Mouse (Mus musculus): ENCODE measurements around the gene Mrpl52. TPM values are rescaled to one million over a fixed set of nuclear protein-coding genes. Genes with fewer than 3 reads are reported as not detected.

Gene Mrpl52
- polyA plus RNA-seq, 1 experiment from 2014 or later = 289 TPM

DNA sequence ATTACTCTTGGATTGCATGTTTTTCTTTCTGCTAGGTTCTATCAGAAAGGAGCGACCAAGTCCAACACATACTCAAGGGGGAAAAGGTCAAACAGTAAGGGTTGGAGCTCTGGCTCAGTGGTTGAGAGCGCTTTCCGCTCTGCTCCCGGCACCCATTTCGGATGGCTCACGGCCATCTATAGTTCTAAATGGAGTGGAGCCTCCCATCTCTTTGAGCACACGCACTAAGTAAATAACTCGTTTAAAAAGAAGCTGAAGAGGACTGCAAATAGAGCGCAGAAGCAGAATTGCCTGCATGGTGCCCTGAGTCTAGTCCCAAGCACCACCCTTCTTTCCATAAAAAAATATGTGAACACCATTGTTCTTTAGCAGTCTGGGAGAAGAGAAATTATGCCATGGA lies 26.9 kb downstream of the Mrpl52 start:
- Histone ChIP-seq H3K27ac (ENCODE audit: low read depth, low read length) (no peak overlapping the region), H3K9me3 (replicated peaks; ENCODE audit: control insufficient read depth, low read length) (no peaks in the 10 kb centered on the region), H3K4me2 (ENCODE audit: low read length) (no peak overlapping the region), H3K27me3 (replicated peaks; ENCODE audit: control insufficient read depth, insufficient read depth, low read length) (no peaks in the 10 kb centered on the region), H3K9ac (ENCODE audit: low read length) (no peak overlapping the region), H3K36me3 (ENCODE audit: control insufficient read depth, insufficient read depth, low read length) (no peaks in the 10 kb centered on the region), H3K4me3 (ENCODE audit: low read depth, low read length) (no peak overlapping the region), H3K4me1 (ENCODE audit: control insufficient read depth, insufficient read depth, low read length) (no peaks in the 10 kb centered on the region)
- no peak for ATAC-seq
- no peak for DNase-seq (ENCODE audit: low spot score)
- 83% methylated on average over 9 of the region's 9 CpGs for WGBS

DNA sequence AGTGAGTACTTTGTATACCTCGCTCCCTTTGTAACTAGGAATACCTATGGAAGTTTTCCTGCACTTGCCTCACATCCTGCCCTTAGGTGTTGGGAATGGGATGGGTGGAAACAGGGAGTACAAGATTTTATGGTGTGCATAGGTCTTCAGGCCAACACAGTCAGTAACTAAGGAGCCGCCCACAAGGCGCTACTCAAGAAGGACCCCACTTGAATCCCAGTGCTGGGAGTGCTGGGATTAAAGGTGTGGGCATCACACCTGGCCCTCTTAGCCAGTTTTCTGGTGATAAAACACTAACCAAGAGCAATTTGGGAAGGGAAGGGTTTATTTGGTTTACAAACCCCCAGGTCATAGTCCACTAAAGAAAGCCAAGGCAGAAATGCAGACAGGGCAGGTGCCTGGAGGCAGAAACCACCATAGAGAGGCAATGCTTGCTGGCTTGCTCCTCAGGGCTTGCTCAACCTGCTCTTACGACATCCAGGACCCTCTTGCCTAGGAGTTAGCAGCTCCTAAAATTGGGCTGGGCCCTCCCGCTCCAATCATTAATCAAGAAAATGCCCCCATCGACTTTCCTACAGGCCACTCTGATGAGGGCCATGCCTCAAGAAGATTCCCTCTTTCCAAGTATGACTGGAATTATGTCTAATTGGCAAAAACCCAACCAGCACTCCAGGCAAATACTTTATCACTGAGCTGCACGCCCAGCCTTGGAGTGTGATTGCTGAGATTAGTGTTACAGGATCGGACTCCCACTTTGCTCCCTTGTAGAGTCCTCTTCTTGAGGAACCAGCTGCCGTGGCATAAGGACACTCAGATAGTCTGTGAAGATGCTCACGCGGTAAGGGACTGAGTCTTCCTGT lies 28.2 kb downstream of the Mrpl52 start:
- 84% methylated on average over 11 of the region's 11 CpGs for WGBS
- no peak overlapping the region for H3K4me2 ChIP-seq (ENCODE audit: low read length)
- no peak overlapping the region for H3K27ac ChIP-seq (ENCODE audit: low read depth, low read length)
- H3K9ac ChIP-seq (ENCODE audit: low read length) = no peak overlapping the region
- no peaks in the 10 kb centered on the region for H3K4me1 ChIP-seq (ENCODE audit: control insufficient read depth, insufficient read depth, low read length)
- H3K27me3 ChIP-seq (replicated peaks; ENCODE audit: control insufficient read depth, insufficient read depth, low read length) = no peaks in the 10 kb centered on the region
- no peaks in the 10 kb centered on the region for H3K9me3 ChIP-seq (replicated peaks; ENCODE audit: control insufficient read depth, low read length)
- H3K36me3 ChIP-seq (ENCODE audit: control insufficient read depth, insufficient read depth, low read length) = no peaks in the 10 kb centered on the region
- ATAC-seq (no peak), DNase-seq (ENCODE audit: low spot score) (no peak)
- no peak overlapping the region for H3K4me3 ChIP-seq (ENCODE audit: low read depth, low read length)

- Histone ChIP-seq H3K27me3 (replicated peaks; ENCODE audit: control insufficient read depth, insufficient read depth, low read length) (no peaks in the 10 kb centered on the region), H3K27ac (ENCODE audit: low read depth, low read length) (no peak overlapping the region), H3K4me2 (ENCODE audit: low read length) (no peak overlapping the region), H3K4me3 (ENCODE audit: low read depth, low read length) (no peak overlapping the region), H3K36me3 (ENCODE audit: control insufficient read depth, insufficient read depth, low read length) (no peaks in the 10 kb centered on the region), H3K9me3 (replicated peaks; ENCODE audit: control insufficient read depth, low read length) (no peaks in the 10 kb centered on the region), H3K4me1 (ENCODE audit: control insufficient read depth, insufficient read depth, low read length) (no peaks in the 10 kb centered on the region), H3K9ac (ENCODE audit: low read length) (no peak overlapping the region)
- 89% methylated on average over 14 of the region's 14 CpGs for WGBS
- ATAC-seq (no peak), DNase-seq (ENCODE audit: low spot score) (no peak)
Observed at GRCm38 (mm10) chr14:54457907-54458569, 31.3 kb downstream of the Mrpl52 start.

- WGBS = 82% methylated on average over 4 of the region's 4 CpGs
- DNase-seq (ENCODE audit: low spot score) = no peak
Observed at GRCm38 (mm10) chr14:54462146-54462545, 35.4 kb downstream of the Mrpl52 start.

GRCm38 (mm10) chr14:54463108-54463958 lies 36.6 kb downstream of the Mrpl52 start:
- Histone ChIP-seq H3K27ac (ENCODE audit: low read depth, low read length) (peak overlapping the region; percentile 70), H3K27me3 (replicated peaks; ENCODE audit: control insufficient read depth, insufficient read depth, low read length) (no peaks in the 10 kb centered on the region), H3K36me3 (ENCODE audit: control insufficient read depth, insufficient read depth, low read length) (peaks cover 12% of the 10 kb centered on the region), H3K4me1 (ENCODE audit: control insufficient read depth, insufficient read depth, low read length) (no peaks in the 10 kb centered on the region; the same call in 1 of the 2 replicates), H3K9me3 (replicated peaks; ENCODE audit: control insufficient read depth, low read length) (no peaks in the 10 kb centered on the region), H3K4me2 (ENCODE audit: low read length) (peak overlapping the region; percentile 85), H3K4me3 (ENCODE audit: low read depth, low read length) (peak overlapping the region; percentile 82), H3K9ac (ENCODE audit: low read length) (peak overlapping the region; percentile 78)
- ATAC-seq (peak; percentile 49), DNase-seq (ENCODE audit: low spot score) (no peak)
- 15% methylated on average over 12 of the region's 12 CpGs for WGBS

More at GRCm38 (mm10) chr14:54462146-54462545, 35.4 kb downstream of the Mrpl52 start:
- no peak overlapping the region for H3K4me2 ChIP-seq (ENCODE audit: low read length)
- H3K4me3 ChIP-seq (ENCODE audit: low read depth, low read length) = no peak overlapping the region
- H3K9me3 ChIP-seq (replicated peaks; ENCODE audit: control insufficient read depth, low read length) = no peaks in the 10 kb centered on the region
- no peak overlapping the region for H3K27ac ChIP-seq (ENCODE audit: low read depth, low read length)
- no peaks in the 10 kb centered on the region for H3K27me3 ChIP-seq (replicated peaks; ENCODE audit: control insufficient read depth, insufficient read depth, low read length)
- H3K9ac ChIP-seq (ENCODE audit: low read length) = no peak overlapping the region
- H3K36me3 ChIP-seq (ENCODE audit: control insufficient read depth, insufficient read depth, low read length) = peaks cover under 1% of the 10 kb centered on the region; the same call in 1 of the 2 replicates
- no peaks in the 10 kb centered on the region; the same call in 1 of the 2 replicates for H3K4me1 ChIP-seq (ENCODE audit: control insufficient read depth, insufficient read depth, low read length)
- ATAC-seq = no peak

GRCm38 (mm10) chr14:54463959-54464292 lies 37.2 kb downstream of the Mrpl52 start, which contains the start of gene Lrp10:
Lrp10 (plus strand) TSS chr14:54464137.
- no peaks in the 10 kb centered on the region; the same call in 1 of the 2 replicates for H3K4me1 ChIP-seq (ENCODE audit: control insufficient read depth, insufficient read depth, low read length)
- H3K9ac ChIP-seq (ENCODE audit: low read length) = peak within 1 kb of the TSS; percentile 78
- under 1% methylated on average over 35 of the region's 35 CpGs for WGBS
- peak within 1 kb of the TSS; percentile 82 for H3K4me3 ChIP-seq (ENCODE audit: low read depth, low read length)
- H3K36me3 ChIP-seq (ENCODE audit: control insufficient read depth, insufficient read depth, low read length) = peaks cover 18% of the 10 kb centered on the region
- H3K4me2 ChIP-seq (ENCODE audit: low read length) = peak within 1 kb of the TSS; percentile 85
- peak within 1 kb of the TSS; percentile 70 for H3K27ac ChIP-seq (ENCODE audit: low read depth, low read length)
- DNase-seq (ENCODE audit: low spot score) (peak; percentile 91), ATAC-seq (peak; percentile 93)
- H3K9me3 ChIP-seq (replicated peaks; ENCODE audit: control insufficient read depth, low read length) = no peaks in the 10 kb centered on the region
- no peaks in the 10 kb centered on the region for H3K27me3 ChIP-seq (replicated peaks; ENCODE audit: control insufficient read depth, insufficient read depth, low read length)

GRCm38 (mm10) chr14:54464293-54465005 lies 37.7 kb downstream of the Mrpl52 start:
- Histone ChIP-seq H3K9me3 (replicated peaks; ENCODE audit: control insufficient read depth, low read length) (no peaks in the 10 kb centered on the region), H3K27me3 (replicated peaks; ENCODE audit: control insufficient read depth, insufficient read depth, low read length) (no peaks in the 10 kb centered on the region), H3K27ac (ENCODE audit: low read depth, low read length) (peak overlapping the region; percentile 70), H3K4me1 (ENCODE audit: control insufficient read depth, insufficient read depth, low read length) (no peaks in the 10 kb centered on the region; the same call in 1 of the 2 replicates), H3K4me2 (ENCODE audit: low read length) (peak overlapping the region; percentile 85), H3K36me3 (ENCODE audit: control insufficient read depth, insufficient read depth, low read length) (peaks cover 23% of the 10 kb centered on the region), H3K9ac (ENCODE audit: low read length) (peak overlapping the region; percentile 78), H3K4me3 (ENCODE audit: low read depth, low read length) (peak overlapping the region; percentile 82)
- WGBS = under 1% methylated on average over 51 of the region's 57 CpGs
- peak; percentile 62 for DNase-seq (ENCODE audit: low spot score)
- ATAC-seq = peak; percentile 75

DNA sequence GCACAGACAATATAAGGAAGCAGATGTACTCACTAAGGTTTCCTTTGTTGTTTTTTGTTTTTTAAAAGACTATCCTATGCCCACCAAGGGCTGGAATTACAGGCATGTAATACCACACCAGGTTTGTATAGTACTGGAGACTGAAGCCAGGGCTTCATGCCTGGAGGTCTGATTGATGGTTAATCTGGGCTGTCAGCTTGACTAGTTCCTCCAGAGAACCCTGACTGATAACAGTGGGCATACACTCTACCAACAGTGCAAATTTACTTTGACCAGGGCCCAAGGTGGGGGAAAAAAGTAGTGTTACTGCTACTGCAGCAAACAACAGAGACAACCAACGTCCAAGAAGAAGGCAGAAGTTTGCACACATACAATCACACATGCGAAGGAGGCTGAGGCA lies 44.8 kb downstream of the Mrpl52 start:
- H3K36me3 ChIP-seq (ENCODE audit: control insufficient read depth, insufficient read depth, low read length) = peaks cover 33% of the 10 kb centered on the region
- no peaks in the 10 kb centered on the region for H3K27me3 ChIP-seq (replicated peaks; ENCODE audit: control insufficient read depth, insufficient read depth, low read length)
- no peaks in the 10 kb centered on the region for H3K9me3 ChIP-seq (replicated peaks; ENCODE audit: control insufficient read depth, low read length)
- peaks cover 12% of the 10 kb centered on the region for H3K4me1 ChIP-seq (ENCODE audit: control insufficient read depth, insufficient read depth, low read length)
- H3K4me3 ChIP-seq (ENCODE audit: low read depth, low read length) = no peak overlapping the region
- DNase-seq (ENCODE audit: low spot score) (no peak), ATAC-seq (no peak)
- no peak overlapping the region for H3K27ac ChIP-seq (ENCODE audit: low read depth, low read length)
- no peak overlapping the region for H3K9ac ChIP-seq (ENCODE audit: low read length)
- WGBS = 90% methylated on average over 2 of the region's 2 CpGs
- no peak overlapping the region for H3K4me2 ChIP-seq (ENCODE audit: low read length)

All from forebrain, embryonic 14.5 days (tissue).